Mouse (Mus musculus) heart, postnatal 0 days (tissue): ENCODE data around the gene Kif21a. TPM values are rescaled to one million over a fixed set of nuclear protein-coding genes. Genes with fewer than 3 reads are reported as not detected.
A peak's percentile ranks its signal among the peaks of the same experiment; 100 is the strongest.

Experiments
- ATAC-seq: fragments of 200-750 bp; cut with Nextera tagmentation; 2 replicates; pipeline ENCODE4 v1.8.0; 2017; ENCODE audit warnings: low read depth, moderate number of reproducible peaks, moderate library complexity; ENCODE audit not compliant: insufficient read depth
- DNase-seq: peaks from one replicate; pipeline ENCODE4 v3.0.0-alpha.2; 2016; ENCODE audit warnings: low spot score
- H3K27ac ChIP-seq: fragments of 300-500 bp; sonication (generic); 2 replicates; pipeline ENCODE4 v1.5.1; 2014; ENCODE audit warnings: low read depth, mild to moderate bottlenecking
- H3K27me3 ChIP-seq: fragments of 300-500 bp; sonication (generic); 2 replicates; pipeline ENCODE4 v1.6.1; 2014; ENCODE audit warnings: low read length, mixed read lengths; ENCODE audit not compliant: control insufficient read depth, insufficient read depth
- H3K36me3 ChIP-seq: fragments of 300-500 bp; sonication (generic); replicated peaks from 2 replicates; pipeline ENCODE4 v1.6.1; 2014; ENCODE audit warnings: low read length, mixed read lengths; ENCODE audit not compliant: control insufficient read depth, insufficient read depth
- H3K4me1 ChIP-seq: fragments of 300-500 bp; sonication (generic); 2 replicates; pipeline ENCODE4 v1.6.1; 2014; ENCODE audit warnings: antibody characterized with exemption; ENCODE audit not compliant: control insufficient read depth, insufficient read depth
- H3K4me2 ChIP-seq: fragments of 300-500 bp; sonication (generic); 2 replicates; pipeline ENCODE4 v1.6.1; 2014; ENCODE audit warnings: low read depth, mild to moderate bottlenecking, low read length, moderate library complexity
- H3K4me3 ChIP-seq: fragments of 300-500 bp; sonication (generic); 2 replicates; pipeline ENCODE4 v1.5.1; 2014; ENCODE audit warnings: low read depth, low read length
- H3K9ac ChIP-seq: fragments of 300-500 bp; sonication (generic); replicated peaks from 2 replicates; pipeline ENCODE4 v1.6.1; 2014; ENCODE audit warnings: low read depth, low read length, mixed read lengths
- H3K9me3 ChIP-seq: fragments of 300-500 bp; sonication (generic); replicated peaks from 2 replicates; pipeline ENCODE4 v1.6.1; 2016; ENCODE audit warnings: low read length; ENCODE audit not compliant: control insufficient read depth
- CTCF ChIP-seq: IDR thresholded peaks from 2 replicates; pipeline ENCODE4 v1.5.1; 2016; ENCODE audit warnings: antibody characterized with exemption, control low read depth, low read depth
- EP300 ChIP-seq: IDR thresholded peaks from 2 replicates; pipeline ENCODE4 v1.6.1; 2016; ENCODE audit warnings: antibody characterized with exemption, low read depth
- WGBS: fragments of 180-500 bp; shearing (Covaris S2); extraction: QIAGEN DNeasy Blood & Tissue Kit; methylation state at CpG from one replicate; pipeline ENCODE4 v1.1.7; 2014; 5-methylcytosine and 5-hydroxymethylcytosine counted together
- polyA plus RNA-seq: library from polyadenylated mRNA; unstranded; fragments of >200 nt; fragmentation: Nextera tagmentation; extraction: Ambion mirVana; gene quantifications from 2 replicates; pipeline ENCODE4 v1.2.1, GENCODE M21; 2015
- total RNA-seq: library from RNA; depleted of rRNA; stranded (reverse); fragments of >200 nt; gene quantifications from 2 replicates; pipeline ENCODE4 v1.2.3, GENCODE M21; 2014; ENCODE audit warnings: low replicate concordance

Kif21a gene
- total and polyA plus RNA-seq, 2 experiments from 2014 or later = 3.6 to 4.0 TPM

- H3K27ac ChIP-seq = no peak overlapping the region
- H3K27me3 ChIP-seq = no peaks in the 10 kb centered on the region
- H3K4me2 ChIP-seq = no peak overlapping the region
- H3K4me3 ChIP-seq = no peak overlapping the region
- H3K9ac ChIP-seq = no peak overlapping the region
- H3K36me3 ChIP-seq = no peaks in the 10 kb centered on the region
- TF ChIP-seq CTCF (no peak), EP300 (no peak)
- no peak for ATAC-seq
- 77% methylated on average over 6 of the region's 6 CpGs for WGBS
- no peaks in the 10 kb centered on the region for H3K4me1 ChIP-seq
- no peak for DNase-seq
- H3K9me3 ChIP-seq = 0 out of 2 replicates have a peak, but pooled peaks cover 3% of the 10 kb centered on the region
Measured at GRCm38 (mm10) chr15:91033529-91033928, 16.2 kb downstream of the Kif21a start.

- no peaks in the 10 kb centered on the region for H3K4me1 ChIP-seq
- H3K9me3 ChIP-seq = 0 out of 2 replicates have a peak, but pooled peaks cover 3% of the 10 kb centered on the region
- H3K4me3 ChIP-seq = peak overlapping the region; percentile 29
- TF ChIP-seq EP300 (no peak), CTCF (no peak)
- WGBS = 36% methylated on average over 10 of the region's 10 CpGs
- peak; percentile 34 for DNase-seq
- H3K27me3 ChIP-seq = no peaks in the 10 kb centered on the region
- H3K9ac ChIP-seq = 0 out of 2 replicates have a peak overlapping the region, but pooled peaks have one; percentile 16
- H3K4me2 ChIP-seq = peak overlapping the region; percentile 53
- peak overlapping the region; percentile 39; the same call in 1 of the 2 replicates for H3K27ac ChIP-seq
- no peaks in the 10 kb centered on the region for H3K36me3 ChIP-seq
- no peak for ATAC-seq
Measured at GRCm38 (mm10) chr15:91028962-91029361, 20.8 kb downstream of the Kif21a start.

- H3K4me2 ChIP-seq = peak overlapping the region; percentile 53
- no peak for DNase-seq
- H3K9ac ChIP-seq = 0 out of 2 replicates have a peak overlapping the region, but pooled peaks have one; percentile 16
- H3K4me3 ChIP-seq = peak overlapping the region; percentile 29
- 0 out of 2 replicates have a peak, but pooled peaks cover 3% of the 10 kb centered on the region for H3K9me3 ChIP-seq
- 41% methylated on average over 10 of the region's 10 CpGs for WGBS
- no peaks in the 10 kb centered on the region for H3K4me1 ChIP-seq
- no peaks in the 10 kb centered on the region for H3K27me3 ChIP-seq
- no peaks in the 10 kb centered on the region for H3K36me3 ChIP-seq
- TF ChIP-seq CTCF (no peak), EP300 (no peak)
- peak overlapping the region; percentile 39; the same call in 1 of the 2 replicates for H3K27ac ChIP-seq
- ATAC-seq = no peak
Measured at GRCm38 (mm10) chr15:91028494-91028893, 21.3 kb downstream of the Kif21a start.

GRCm38 (mm10) chr15:91022276-91022675 is 27.5 kb downstream of the Kif21a start:
- Histone ChIP-seq H3K36me3 (no peaks in the 10 kb centered on the region), H3K27ac (no peak overlapping the region), H3K4me1 (no peaks in the 10 kb centered on the region), H3K4me2 (no peak overlapping the region), H3K9me3 (no peaks in the 10 kb centered on the region), H3K4me3 (no peak overlapping the region), H3K27me3 (no peaks in the 10 kb centered on the region), H3K9ac (no peak overlapping the region)
- ATAC-seq (no peak), DNase-seq (no peak)
- WGBS = 79% methylated on average over 8 of the region's 8 CpGs
- TF ChIP-seq CTCF (no peak), EP300 (no peak)

- no peak for TF ChIP-seq EP300
- TF ChIP-seq CTCF = no peak
- Histone ChIP-seq H3K4me1 (no peaks in the 10 kb centered on the region), H3K27ac (no peak overlapping the region), H3K4me2 (no peak overlapping the region), H3K27me3 (no peaks in the 10 kb centered on the region), H3K36me3 (no peaks in the 10 kb centered on the region), H3K9ac (no peak overlapping the region), H3K9me3 (no peaks in the 10 kb centered on the region), H3K4me3 (no peak overlapping the region)
- no peak for DNase-seq
- ATAC-seq = no peak
- 66% methylated on average over 3 of the region's 3 CpGs for WGBS
Measured at GRCm38 (mm10) chr15:91018861-91019187, 30.9 kb downstream of the Kif21a start.
